Comparison of ENCODE assay signal across 10 mouse cellular contexts in the genomic region with DNA sequence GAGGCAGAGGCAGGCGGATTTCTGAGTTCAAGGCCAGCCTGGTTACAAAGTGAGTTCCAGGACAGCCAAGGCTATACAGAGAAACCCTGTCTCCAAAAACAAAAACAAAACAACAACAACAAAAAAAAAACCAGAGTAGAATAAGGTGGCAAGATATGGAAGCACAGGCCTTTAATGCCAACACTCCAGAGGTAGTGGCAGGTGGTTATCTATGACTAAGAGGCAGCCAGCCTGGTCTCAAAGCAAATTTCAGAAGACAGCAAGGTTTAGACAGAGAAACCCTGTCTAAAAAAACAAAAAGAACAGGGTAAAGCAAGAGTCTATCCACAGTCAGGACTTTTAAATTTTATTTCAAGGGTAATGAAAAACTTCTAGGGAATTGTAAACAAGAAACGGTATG. TPM values are rescaled to one million over a fixed set of nuclear protein-coding genes. Genes with fewer than 3 reads are reported as not detected.
A peak's percentile ranks its signal among the peaks of the same experiment; 100 is the strongest.
DNase-seq lines count a peak whose midpoint lies in the region; ATAC-seq and TF ChIP-seq lines count a peak whose summit lies in the region.
"Had no signal": no experiment of that assay in that cellular context is flagged by ENCODE, and none has a peak within 500 bp of the region (broad histone marks: within the 10 kb centered on the region; RNA-seq: fewer than 3 reads in every experiment).

No protein-coding gene starts in this region.

- H3K36me3 ChIP-seq in heart, embryonic 13.5 days = peaks cover 41% of the 10 kb centered on the region
- peaks cover 9 to 16% of the 10 kb centered on the region in 2 experiments for H3K36me3 ChIP-seq in MEL (ENCODE audit: control insufficient read depth in 1 of 2, insufficient read depth in 2 of 2, low read length in 2 of 2)
- peaks cover 33% of the 10 kb centered on the region for H3K36me3 ChIP-seq in hindbrain, embryonic 12.5 days

- H3K4me2 ChIP-seq in heart, embryonic 13.5 days = peak overlapping the region; percentile 76
- peak overlapping the region; percentile 59; the same call in 1 of the 2 replicates for H3K4me2 ChIP-seq in hindbrain, embryonic 12.5 days (replicated peaks)

- H3K27ac ChIP-seq in heart, embryonic 13.5 days (replicated peaks) = no peak overlapping the region
- H3K27ac ChIP-seq in MEL (ENCODE audit: control insufficient read depth, low read depth, low read length) = no peak overlapping the region
- no peak overlapping the region for H3K27ac ChIP-seq in hindbrain, embryonic 12.5 days

- H3K9ac ChIP-seq in heart, embryonic 13.5 days = no peak overlapping the region
- peak overlapping the region; percentile 88; the same call in 1 of the 2 replicates for H3K9ac ChIP-seq in MEL (ENCODE audit: control insufficient read depth, low read depth, low read length, poor library complexity, severe bottlenecking)
- H3K9ac ChIP-seq in hindbrain, embryonic 12.5 days = no peak overlapping the region

- no peaks in the 10 kb centered on the region for H3K9me3 ChIP-seq in heart, embryonic 13.5 days
- H3K9me3 ChIP-seq in MEL (replicated peaks; ENCODE audit: insufficient read depth, low read length) = no peaks in the 10 kb centered on the region
- no peaks in the 10 kb centered on the region for H3K9me3 ChIP-seq in hindbrain, embryonic 12.5 days (replicated peaks)
- H3K9me3 ChIP-seq: kidney, embryonic 15.5 days had no signal

- ATAC-seq in heart, embryonic 13.5 days (ENCODE audit: extremely low read depth, insufficient number of reproducible peaks, low FRiP score, low TSS enrichment) = no peak
- no peak for ATAC-seq in hindbrain, embryonic 12.5 days (ENCODE audit: low FRiP score)
- peak; percentile 35; the same call in 1 of the 2 replicates for ATAC-seq in megakaryocyte progenitor cell, adult 5-6 weeks (replicated peaks; ENCODE audit: poor library complexity)

- no peak for TF ChIP-seq CTCF in MEL (IDR thresholded peaks at IDR 0.05 in 2 of 3, conservative IDR thresholded peaks at IDR 0.05 in 1 of 3; ENCODE audit: control insufficient read depth in 1 of 3, insufficient read depth in 1 of 3, low read depth in 2 of 3, low read length in 3 of 3, poor library complexity in 1 of 3, severe bottlenecking in 1 of 3)

- H3K4me3 ChIP-seq in heart, embryonic 13.5 days = peak overlapping the region; percentile 66; the same call in 1 of the 2 replicates
- H3K4me3 ChIP-seq in MEL (ENCODE audit: control insufficient read depth in 1 of 2, insufficient read depth in 1 of 2, low read depth in 2 of 2, low read length in 2 of 2) = peak overlapping the region in 1 of 2 experiments; percentile 97; a peak in 1 of 4 replicates
- no peak overlapping the region for H3K4me3 ChIP-seq in hindbrain, embryonic 12.5 days

- H3K27me3 ChIP-seq in heart, embryonic 13.5 days (replicated peaks) = no peaks in the 10 kb centered on the region
- no peaks in the 10 kb centered on the region for H3K27me3 ChIP-seq in MEL (ENCODE audit: control insufficient read depth in 1 of 2, insufficient read depth in 2 of 2, low read length in 2 of 2)
- H3K27me3 ChIP-seq in hindbrain, embryonic 12.5 days = no peaks in the 10 kb centered on the region
- H3K27me3 ChIP-seq: kidney, embryonic 15.5 days had no signal

- TF ChIP-seq POLR2A in MEL (IDR thresholded peaks at IDR 0.05; ENCODE audit: control insufficient read depth in 1 of 2, insufficient read depth in 1 of 2, low read depth in 1 of 2, low read length in 2 of 2, poor library complexity in 1 of 2) = no peak

- no peak for TF ChIP-seq RAD21 in MEL (IDR thresholded peaks at IDR 0.05; ENCODE audit: low read depth, low read length)

- no peak for TF ChIP-seq EP300 in MEL (IDR thresholded peaks at IDR 0.05; ENCODE audit: low read depth in 1 of 2, low read length in 2 of 2)

- peaks cover 21% of the 10 kb centered on the region for H3K4me1 ChIP-seq in heart, embryonic 13.5 days
- peaks cover 9 to 12% of the 10 kb centered on the region in 2 experiments for H3K4me1 ChIP-seq in MEL (ENCODE audit: control insufficient read depth in 1 of 2, insufficient read depth in 2 of 2, low read length in 2 of 2)
- peaks cover 14% of the 10 kb centered on the region; the same call in 1 of the 2 replicates for H3K4me1 ChIP-seq in hindbrain, embryonic 12.5 days

- peaks cover 12% of the 10 kb centered on the region for H3K79me2 ChIP-seq in MEL (ENCODE audit: control insufficient read depth, insufficient read depth, low read length, poor library complexity)

- DNase-seq in heart, postnatal 14 days = no peak
- DNase-seq in MEL (ENCODE audit: low read depth, low spot score) = peak; percentile 46
- DNase-seq in kidney, postnatal 4 days = no peak
- no peak for DNase-seq in cerebellum, postnatal 36 days
- no peak for DNase-seq in thymus, postnatal 14 days
- DNase-seq: B cell, adult 2 months had no signal

- 94% methylated on average over 2 of the region's 2 CpGs for WGBS in heart, embryonic 13.5 days
- 90% methylated on average over 2 of the region's 2 CpGs for WGBS in hindbrain, embryonic 12.5 days

- intact Hi-C loops in heart, postnatal 14 days (cut with DNase I) = no loop called here

TF ChIP-seq in MEL, 35 proteins besides CTCF, POLR2A, EP300 and RAD21:
- peak; percentile 52 for TF ChIP-seq TAL1 (IDR thresholded peaks at IDR 0.05; ENCODE audit: low read length)
- no peak for TF ChIP-seq BHLHE40 (IDR thresholded peaks at IDR 0.05; ENCODE audit: borderline replicate concordance, low read depth, low read length)
TF ChIP-seq in MEL: peak in this region for 1.

RNA-seq across cellular contexts. Expression of a gene that starts 1.3 kb away (rescaled TPM):
- 19.5 and 20.0 TPM in 2 replicates for polyA plus RNA-seq in heart, embryonic 13.5 days (2015; fragmentation: Nextera tagmentation; extraction: Ambion mirVana)
- 10 to 100 TPM; 14.0 to 17.5 TPM for total RNA-seq in heart, postnatal 14 days (2021)
- 26.5 and 29.3 TPM in 2 replicates for total RNA-seq in MEL (2012; rRNA removed)
- 10 to 100 TPM in 1 of 2 experiments, not detected in 1; 35.4 TPM for polyA plus RNA-seq in MEL (2012; ENCODE audit: insufficient read depth in 1 of 2, insufficient read length in 2 of 2, low read depth in 1 of 2, low replicate concordance in 2 of 2, missing spikeins in 1 of 2)
- 28.1 and 29.2 TPM in 2 replicates for polyA plus RNA-seq in hindbrain, embryonic 12.5 days (2016; fragmentation: Nextera tagmentation; extraction: Ambion mirVana)
- total RNA-seq in megakaryocyte progenitor cell, adult 5-6 weeks (2015) = 2.9 and 3.2 TPM in 2 replicates
- 11.5 and 17.9 TPM in 2 replicates for total RNA-seq in megakaryocyte progenitor cell, adult 5-6 weeks (2017)

RNA-seq across cellular contexts. Expression of a gene that starts 9.5 kb away (rescaled TPM):
- 3.5 and 3.7 TPM in 2 replicates for polyA plus RNA-seq in heart, embryonic 13.5 days (2015; fragmentation: Nextera tagmentation; extraction: Ambion mirVana)
- total RNA-seq in heart, postnatal 14 days (2021) = 10 to 100 TPM; 42.0 to 51.8 TPM
- 0.65 and 1.1 TPM in 2 replicates for total RNA-seq in MEL (2012; rRNA removed)
- 1 to 10 TPM in 1 of 2 experiments, not detected in 1; 1.8 TPM for polyA plus RNA-seq in MEL (2012; ENCODE audit: insufficient read depth in 1 of 2, insufficient read length in 2 of 2, low read depth in 1 of 2, low replicate concordance in 2 of 2, missing spikeins in 1 of 2)
- 0.42 TPM in 1 of 2 replicates, not detected in the other for polyA plus RNA-seq in hindbrain, embryonic 12.5 days (2016; fragmentation: Nextera tagmentation; extraction: Ambion mirVana)
- not detected in 2 replicates for total RNA-seq in megakaryocyte progenitor cell, adult 5-6 weeks (2015)
- not detected in 2 replicates for total RNA-seq in megakaryocyte progenitor cell, adult 5-6 weeks (2017)

RNA-seq across cellular contexts. Expression of a gene that starts 15.6 kb away (rescaled TPM):
- polyA plus RNA-seq in heart, embryonic 13.5 days (2015; fragmentation: Nextera tagmentation; extraction: Ambion mirVana) = 0.53 and 1.5 TPM in 2 replicates
- total RNA-seq in heart, postnatal 14 days (2021) = under 1 TPM in 1 of 2 experiments, not detected in 1; 0.17 TPM
- 20.0 and 31.0 TPM in 2 replicates for total RNA-seq in MEL (2012; rRNA removed)
- polyA plus RNA-seq in MEL (2012; ENCODE audit: insufficient read depth in 1 of 2, insufficient read length in 2 of 2, low read depth in 1 of 2, low replicate concordance in 2 of 2, missing spikeins in 1 of 2) = 10 to 100 TPM in 1 of 2 experiments, not detected in 1; 44.8 TPM
- 0.09 TPM in 1 of 2 replicates, not detected in the other for polyA plus RNA-seq in hindbrain, embryonic 12.5 days (2016; fragmentation: Nextera tagmentation; extraction: Ambion mirVana)
- 0.73 and 1.9 TPM in 2 replicates for total RNA-seq in megakaryocyte progenitor cell, adult 5-6 weeks (2015)
- total RNA-seq in megakaryocyte progenitor cell, adult 5-6 weeks (2017) = 1.2 and 3.3 TPM in 2 replicates

RNA-seq across cellular contexts. Expression of a gene that starts 34.5 kb away (rescaled TPM):
- polyA plus RNA-seq in heart, embryonic 13.5 days (2015; fragmentation: Nextera tagmentation; extraction: Ambion mirVana) = 26.3 and 32.5 TPM in 2 replicates
- 100 to 1,000 TPM; 119 to 121 TPM for total RNA-seq in heart, postnatal 14 days (2021)
- total RNA-seq in MEL (2012; rRNA removed) = 0.16 and 0.42 TPM in 2 replicates
- polyA plus RNA-seq in MEL (2012; ENCODE audit: insufficient read depth in 1 of 2, insufficient read length in 2 of 2, low read depth in 1 of 2, low replicate concordance in 2 of 2, missing spikeins in 1 of 2) = 1 to 10 TPM in 1 of 2 experiments, not detected in 1; 3.1 TPM
- 21.8 and 22.7 TPM in 2 replicates for polyA plus RNA-seq in hindbrain, embryonic 12.5 days (2016; fragmentation: Nextera tagmentation; extraction: Ambion mirVana)
- not detected in 2 replicates for total RNA-seq in megakaryocyte progenitor cell, adult 5-6 weeks (2015)
- total RNA-seq in megakaryocyte progenitor cell, adult 5-6 weeks (2017) = not detected in 2 replicates

Comparison
In these comparisons a context has a peak if more than half of its experiments do, and no peak if none do; other contexts are left out.
1. RNA of a gene that starts 9.5 kb away (total RNA-seq): 42.0 to 51.8 TPM in heart, postnatal 14 days; 0.65 to 1.1 TPM in MEL and not detected in megakaryocyte progenitor cell, adult 5-6 weeks; every median in the first group is over 10 times any median in the second.